Mouse (Mus musculus): ENCODE results near the gene Shd. TPM values are rescaled to one million over a fixed set of nuclear protein-coding genes. Genes with fewer than 3 reads are reported as not detected.

Gene Shd
- polyA plus RNA-seq, 1 experiment from 2014 or later = 131 TPM

- Histone ChIP-seq H3K4me3 (no peak overlapping the region), H3K4me1 (peaks cover 18% of the 10 kb centered on the region), H3K36me3 (peaks cover 45% of the 10 kb centered on the region), H3K9me3 (no peaks in the 10 kb centered on the region), H3K27me3 (no peaks in the 10 kb centered on the region), H3K4me2 (replicated peaks) (no peak overlapping the region), H3K9ac (replicated peaks) (no peak overlapping the region), H3K27ac (replicated peaks) (no peak overlapping the region)
- no peak for ATAC-seq (ENCODE audit: low FRiP score, low read depth)
- WGBS = 97% methylated on average over 7 of the region's 7 CpGs
These were observed 8.6 kb upstream of the Shd start for GRCm38 (mm10) chr17:55961631-55962030.

GRCm38 (mm10) chr17:55963171-55963570 is 7.1 kb upstream of the Shd start:
- Histone ChIP-seq H3K27ac (replicated peaks) (no peak overlapping the region), H3K4me3 (no peak overlapping the region), H3K4me2 (replicated peaks) (no peak overlapping the region), H3K27me3 (no peaks in the 10 kb centered on the region), H3K9me3 (no peaks in the 10 kb centered on the region), H3K9ac (replicated peaks) (no peak overlapping the region), H3K36me3 (peaks cover 58% of the 10 kb centered on the region), H3K4me1 (peaks cover 16% of the 10 kb centered on the region)
- WGBS = 87% methylated on average over 14 of the region's 14 CpGs
- no peak for ATAC-seq (ENCODE audit: low FRiP score, low read depth)

- 92% methylated on average over 10 of the region's 10 CpGs for WGBS
- H3K36me3 ChIP-seq = peaks cover 58% of the 10 kb centered on the region
These were observed 5.8 kb upstream of the Shd start for GRCm38 (mm10) chr17:55964496-55964895.

GRCm38 (mm10) chr17:55964996-55965395 is 5.3 kb upstream of the Shd start:
- Histone ChIP-seq H3K4me1 (peaks cover 28% of the 10 kb centered on the region), H3K27ac (replicated peaks) (no peak overlapping the region), H3K27me3 (no peaks in the 10 kb centered on the region), H3K36me3 (peaks cover 58% of the 10 kb centered on the region), H3K4me2 (replicated peaks) (no peak overlapping the region), H3K9me3 (no peaks in the 10 kb centered on the region), H3K4me3 (no peak overlapping the region), H3K9ac (replicated peaks) (no peak overlapping the region)
- 86% methylated on average over 9 of the region's 9 CpGs for WGBS
- ATAC-seq (ENCODE audit: low FRiP score, low read depth) = no peak

More at GRCm38 (mm10) chr17:55964496-55964895, 5.8 kb upstream of the Shd start:
- Histone ChIP-seq H3K4me2 (replicated peaks) (no peak overlapping the region), H3K4me1 (peaks cover 26% of the 10 kb centered on the region), H3K9me3 (no peaks in the 10 kb centered on the region), H3K9ac (replicated peaks) (no peak overlapping the region), H3K4me3 (no peak overlapping the region), H3K27ac (replicated peaks) (no peak overlapping the region), H3K27me3 (no peaks in the 10 kb centered on the region)
- ATAC-seq (ENCODE audit: low FRiP score, low read depth) = no peak

- ATAC-seq (ENCODE audit: low FRiP score, low read depth) = no peak
- Histone ChIP-seq H3K9me3 (no peaks in the 10 kb centered on the region), H3K9ac (replicated peaks) (no peak overlapping the region), H3K27ac (replicated peaks) (no peak overlapping the region), H3K36me3 (peaks cover 49% of the 10 kb centered on the region), H3K27me3 (no peaks in the 10 kb centered on the region), H3K4me3 (no peak overlapping the region), H3K4me2 (replicated peaks) (no peak overlapping the region), H3K4me1 (peaks cover 43% of the 10 kb centered on the region)
- WGBS = 96% methylated on average over 4 of the region's 4 CpGs
These were observed 3.1 kb upstream of the Shd start for GRCm38 (mm10) chr17:55967186-55967585.

GRCm38 (mm10) chr17:55968210-55968609 is 2.1 kb upstream of the Shd start:
- Histone ChIP-seq H3K4me3 (no peak overlapping the region), H3K27me3 (no peaks in the 10 kb centered on the region), H3K9me3 (no peaks in the 10 kb centered on the region), H3K9ac (replicated peaks) (no peak overlapping the region; the same call in 1 of the 2 replicates), H3K27ac (replicated peaks) (peak overlapping the region; percentile 86), H3K4me1 (peaks cover 50% of the 10 kb centered on the region), H3K4me2 (replicated peaks) (no peak overlapping the region), H3K36me3 (peaks cover 50% of the 10 kb centered on the region)
- WGBS = 58% methylated on average over 7 of the region's 7 CpGs
- 0 out of 2 replicates have a peak, but pooled peaks have one; percentile 5 for ATAC-seq (ENCODE audit: low FRiP score, low read depth)

GRCm38 (mm10) chr17:55969560-55969959 is 707 bp upstream of the Shd start:
- 19% methylated on average over 14 of the region's 14 CpGs for WGBS
- peaks cover 50% of the 10 kb centered on the region for H3K4me1 ChIP-seq

GRCm38 (mm10) chr17:55971453-55971852 is 1.2 kb downstream of the Shd start:
- peaks cover 34% of the 10 kb centered on the region for H3K36me3 ChIP-seq
- peaks cover 54% of the 10 kb centered on the region for H3K4me1 ChIP-seq
- 19% methylated on average over 22 of the region's 22 CpGs for WGBS
- no peak for ATAC-seq (ENCODE audit: low FRiP score, low read depth)
- H3K27ac ChIP-seq (replicated peaks) = peak overlapping the region; percentile 86; the same call in 1 of the 2 replicates
- peak overlapping the region; percentile 57 for H3K4me3 ChIP-seq
- H3K27me3 ChIP-seq = no peaks in the 10 kb centered on the region
- peak overlapping the region; percentile 76 for H3K9ac ChIP-seq (replicated peaks)
- peak overlapping the region; percentile 78 for H3K4me2 ChIP-seq (replicated peaks)
- H3K9me3 ChIP-seq = no peaks in the 10 kb centered on the region

More at GRCm38 (mm10) chr17:55969560-55969959, 707 bp upstream of the Shd start:
- Histone ChIP-seq H3K9ac (replicated peaks) (peak overlapping the region; percentile 76; the same call in 1 of the 2 replicates), H3K36me3 (peaks cover 50% of the 10 kb centered on the region), H3K4me3 (0 out of 2 replicates have a peak overlapping the region, but pooled peaks have one; percentile 57), H3K27me3 (no peaks in the 10 kb centered on the region), H3K27ac (replicated peaks) (peak overlapping the region; percentile 86), H3K4me2 (replicated peaks) (peak overlapping the region; percentile 78), H3K9me3 (no peaks in the 10 kb centered on the region)
- ATAC-seq (ENCODE audit: low FRiP score, low read depth) = peak; percentile 64

- H3K4me2 ChIP-seq (replicated peaks) = no peak overlapping the region; the same call in 1 of the 2 replicates
- H3K4me3 ChIP-seq = no peak overlapping the region
- H3K27ac ChIP-seq (replicated peaks) = peak overlapping the region; percentile 69
These were observed 6.1 kb downstream of the Shd start for GRCm38 (mm10) chr17:55976255-55976862.

GRCm38 (mm10) chr17:55977301-55977700 is 7.0 kb downstream of the Shd start:
- H3K27ac ChIP-seq (replicated peaks) = 0 out of 2 replicates have a peak overlapping the region, but pooled peaks have one; percentile 69
- no peak overlapping the region for H3K4me2 ChIP-seq (replicated peaks)
- 0 out of 2 replicates have a peak, but pooled peaks cover 5% of the 10 kb centered on the region for H3K27me3 ChIP-seq
- no peaks in the 10 kb centered on the region for H3K9me3 ChIP-seq
- H3K4me3 ChIP-seq = no peak overlapping the region
- H3K4me1 ChIP-seq = peaks cover 17% of the 10 kb centered on the region; the same call in 1 of the 2 replicates
- H3K9ac ChIP-seq (replicated peaks) = no peak overlapping the region
- peaks cover 19% of the 10 kb centered on the region for H3K36me3 ChIP-seq
- 63% methylated on average over 3 of the region's 3 CpGs for WGBS
- no peak for ATAC-seq (ENCODE audit: low FRiP score, low read depth)

More at GRCm38 (mm10) chr17:55976255-55976862, 6.1 kb downstream of the Shd start:
- Histone ChIP-seq H3K9me3 (no peaks in the 10 kb centered on the region), H3K36me3 (peaks cover 19% of the 10 kb centered on the region), H3K4me1 (peaks cover 23% of the 10 kb centered on the region), H3K9ac (replicated peaks) (no peak overlapping the region), H3K27me3 (0 out of 2 replicates have a peak, but pooled peaks cover 5% of the 10 kb centered on the region)
- WGBS = 19% methylated on average over 13 of the region's 13 CpGs
- ATAC-seq (ENCODE audit: low FRiP score, low read depth) = peak; percentile 65

- peaks cover 6% of the 10 kb centered on the region for H3K4me1 ChIP-seq
- peak within 1 kb of the TSS; percentile 31; the same call in 1 of the 2 replicates for H3K27ac ChIP-seq (replicated peaks)
- peak within 1 kb of the TSS; percentile 67 for H3K4me3 ChIP-seq
- no peaks in the 10 kb centered on the region for H3K27me3 ChIP-seq
- H3K9me3 ChIP-seq = no peaks in the 10 kb centered on the region
- peak within 1 kb of the TSS; percentile 87 for H3K4me2 ChIP-seq (replicated peaks)
- peaks cover 18% of the 10 kb centered on the region for H3K36me3 ChIP-seq
- peak; percentile 83 for ATAC-seq (ENCODE audit: low FRiP score, low read depth)
- WGBS = 9% methylated on average over 33 of the region's 35 CpGs
- peak within 1 kb of the TSS; percentile 75 for H3K9ac ChIP-seq (replicated peaks)
These were observed 16.0 kb downstream of the Shd start, which contains the start of gene Fsd1 for GRCm38 (mm10) chr17:55986030-55986961. Gene Fsd1, plus strand, starts transcription at chr17:55986509.
